Mouse (Mus musculus) small intestine, adult 2 months (tissue): ENCODE results near the gene Ptch1.

Source experiments
- CTCF ChIP-seq: fragments of 200-500 bp; IDR thresholded peaks from 2 replicates; pipeline ENCODE4 v1.5.1; 2012; ENCODE audit warnings: low read depth, mild to moderate bottlenecking, control low read depth, inconsistent platforms, low read length, moderate library complexity, mixed read lengths; ENCODE audit not compliant: insufficient replicate concordance, insufficient read length; ENCODE audit errors: extremely low read depth
- POLR2A ChIP-seq: fragments of 200-500 bp; IDR thresholded peaks from 2 replicates; pipeline ENCODE4 v1.6.1; 2012; ENCODE audit warnings: low read depth, mild to moderate bottlenecking, control low read depth, inconsistent platforms, low read length, moderate library complexity

GRCm38 (mm10) chr13:63524608-63525570 is 48.5 kb downstream of the Ptch1 start:
- TF ChIP-seq CTCF (no peak), POLR2A (no peak)
